Mouse (Mus musculus) cerebellum, adult 11 months (tissue): ENCODE measurements around the gene Topors.

Experiments used
- DNase-seq: peaks from one replicate; pipeline ENCODE4 v3.0.0; 2022

Topors gene

DNA sequence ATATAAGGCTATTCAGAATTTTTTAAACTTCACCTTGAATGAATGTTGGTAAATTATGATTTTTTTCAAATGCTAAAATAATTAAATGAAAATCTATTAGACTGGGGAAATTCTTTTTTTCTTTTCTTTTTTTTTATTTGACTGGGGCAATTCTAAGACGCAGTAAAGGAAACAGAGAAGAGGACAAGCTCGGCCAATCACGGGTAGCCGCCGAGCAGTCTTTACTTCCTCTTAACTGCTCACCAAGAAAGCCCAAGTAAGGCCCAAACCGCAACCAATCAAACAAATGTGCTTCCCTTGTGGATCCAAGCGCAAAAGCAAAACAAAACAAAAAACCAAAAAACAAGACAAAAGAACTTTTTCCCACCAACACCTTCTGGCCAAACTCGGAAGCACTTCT is 25.6 kb downstream of the Topors start:
- DNase-seq, result no peak

DNA sequence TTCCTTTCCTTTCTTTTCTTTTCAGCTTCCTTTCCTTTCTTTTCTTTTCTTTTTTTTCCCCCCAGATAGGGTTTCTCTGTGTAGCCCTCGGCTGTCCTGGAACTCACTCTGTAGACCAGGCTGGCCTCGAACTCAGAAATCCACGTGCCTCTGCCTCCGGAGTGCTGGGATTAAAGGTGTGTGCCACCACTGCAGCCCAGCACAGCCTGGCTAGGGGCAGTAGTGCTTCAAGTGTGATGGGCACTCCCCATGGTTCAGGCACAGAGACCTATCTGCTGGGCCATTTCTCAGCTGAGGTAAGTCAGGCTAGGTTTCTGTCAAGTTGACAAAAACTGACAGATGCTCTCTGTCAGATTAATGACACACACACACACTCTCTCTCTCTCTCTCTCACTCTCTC is 26.6 kb downstream of the Topors start:
- no peak for DNase-seq

DNA sequence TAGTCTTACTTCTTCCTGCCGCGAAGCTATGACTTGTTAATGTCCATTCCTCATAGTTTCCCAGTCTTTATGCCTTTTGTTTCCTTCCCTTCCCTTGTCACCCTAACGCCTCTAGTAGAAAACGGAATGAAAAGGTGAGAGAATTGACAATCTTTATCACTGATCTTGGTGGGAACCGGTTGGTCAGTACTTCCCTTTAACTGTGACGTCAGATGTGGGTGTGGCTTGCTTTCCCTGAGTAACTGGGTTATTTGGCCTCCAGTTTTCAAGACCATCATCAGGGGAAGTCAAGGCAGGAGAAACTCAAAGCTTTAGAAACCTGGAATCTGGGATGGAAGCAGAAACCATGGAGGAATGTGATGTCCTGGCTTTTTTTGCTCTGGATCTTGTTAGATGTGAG is 27.7 kb downstream of the Topors start:
- no peak for DNase-seq

DNA sequence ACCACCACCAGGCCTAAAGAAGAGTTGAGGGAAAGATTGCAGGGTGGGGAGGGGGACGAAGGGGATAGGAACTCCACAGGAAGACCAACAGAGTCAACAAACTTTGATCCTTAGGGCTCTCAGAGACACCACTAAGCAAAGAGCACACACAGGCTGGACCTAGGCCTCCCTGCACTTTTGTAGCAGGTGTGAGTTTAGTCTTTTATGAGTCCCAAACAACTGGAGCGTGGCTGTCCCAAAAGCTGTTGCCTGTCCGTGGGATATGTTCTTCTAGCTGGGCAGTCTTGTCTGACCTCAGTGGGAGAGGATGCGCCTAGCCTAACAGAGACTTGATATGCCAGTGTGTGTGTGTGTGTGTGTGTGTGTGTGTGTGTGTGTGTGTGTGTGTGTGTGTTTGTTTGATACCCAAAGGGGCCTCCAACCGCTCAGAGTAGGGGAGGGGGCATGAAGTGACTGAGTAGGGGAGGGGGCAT is 29.3 kb downstream of the Topors start:
- DNase-seq, result no peak

DNA sequence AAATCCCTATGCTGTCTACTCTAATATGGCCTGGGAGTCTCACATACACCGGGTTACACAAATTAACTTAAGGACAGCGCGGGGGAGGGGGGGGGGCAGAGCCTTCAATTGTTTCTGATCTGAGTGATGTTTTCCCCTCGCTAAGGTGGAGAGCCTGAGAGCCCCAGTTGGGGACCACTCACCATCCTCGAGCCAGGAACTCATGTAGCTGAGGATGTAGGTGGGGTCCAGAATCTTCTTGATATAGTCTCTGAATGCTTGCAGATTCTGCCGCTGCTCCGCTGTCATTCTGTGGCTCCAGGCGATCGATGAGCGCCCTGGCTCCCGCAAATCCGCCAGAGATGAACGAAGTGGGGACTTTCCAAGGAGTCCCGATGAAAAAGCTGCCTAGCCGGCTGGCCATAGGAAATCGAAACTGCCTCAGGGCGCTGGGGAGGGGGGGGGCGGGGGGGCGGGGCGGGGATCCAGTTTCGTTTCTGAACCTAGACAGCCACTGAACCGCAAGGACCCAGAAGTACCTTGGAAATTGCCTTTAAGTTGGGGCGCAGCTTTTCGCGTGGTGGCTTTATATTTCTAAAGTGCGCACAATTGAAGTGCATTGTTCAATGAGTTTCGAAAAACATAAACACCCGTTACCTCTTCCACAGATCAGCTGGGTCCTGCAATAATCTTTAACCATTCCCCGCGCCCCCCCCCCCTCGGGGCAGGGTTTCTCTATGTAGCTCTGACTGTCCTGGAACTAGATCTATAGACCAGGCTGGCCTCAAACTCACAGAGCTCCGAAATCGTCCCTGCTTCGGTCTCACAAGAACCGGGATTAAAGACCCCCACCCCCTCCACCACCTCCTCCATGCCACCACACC is 30.0 kb downstream of the Topors start, which contains the start of gene Ddx58:
Ddx58 (minus strand) TSS at position 420 of the 863 bp plus-strand sequence.
- DNase-seq, result no peak

DNA sequence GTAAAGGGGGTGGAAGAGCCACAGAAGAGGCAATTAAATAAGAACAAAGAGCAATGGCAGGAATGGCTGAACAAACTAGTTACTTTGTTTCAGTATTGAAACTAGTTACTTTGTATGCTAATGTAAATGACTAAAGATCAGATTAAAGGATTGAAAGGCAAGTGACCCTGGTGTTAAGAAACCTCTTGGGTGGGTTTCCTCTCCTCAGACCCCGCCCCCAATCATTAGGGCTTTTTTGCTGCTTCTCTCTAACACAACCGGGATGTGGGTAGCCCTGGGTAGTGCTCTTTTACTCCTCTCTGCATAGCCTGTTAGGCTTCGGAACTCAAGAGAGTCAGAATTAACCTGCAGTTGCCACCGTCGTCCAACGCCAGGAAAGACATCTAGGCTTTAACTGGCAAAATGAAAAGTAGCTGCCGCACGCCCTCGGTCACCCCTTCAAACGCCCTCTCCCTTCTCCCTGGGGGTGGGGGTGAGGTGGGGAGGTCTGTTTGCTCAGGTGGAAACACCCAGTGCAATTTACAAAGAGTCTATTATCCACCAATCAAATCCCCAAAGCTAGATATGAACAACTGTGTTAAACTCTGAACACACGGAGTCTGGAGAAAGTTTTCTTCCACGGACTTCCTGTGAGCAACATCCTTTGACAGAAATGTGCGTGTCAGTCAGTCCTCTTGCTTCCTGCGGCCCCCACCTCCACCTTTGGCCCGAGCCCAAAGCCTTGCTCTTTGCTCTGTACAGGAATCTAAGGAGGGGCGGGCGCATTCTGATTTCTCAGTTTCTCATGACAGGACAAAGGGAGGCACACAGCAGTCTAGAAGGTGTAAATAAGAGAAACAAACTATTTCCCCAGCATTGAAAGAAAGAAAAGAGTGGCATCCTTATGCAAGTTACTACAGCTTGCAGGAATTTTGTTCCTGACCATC is 30.9 kb downstream of the Topors start:
- no peak for DNase-seq

DNA sequence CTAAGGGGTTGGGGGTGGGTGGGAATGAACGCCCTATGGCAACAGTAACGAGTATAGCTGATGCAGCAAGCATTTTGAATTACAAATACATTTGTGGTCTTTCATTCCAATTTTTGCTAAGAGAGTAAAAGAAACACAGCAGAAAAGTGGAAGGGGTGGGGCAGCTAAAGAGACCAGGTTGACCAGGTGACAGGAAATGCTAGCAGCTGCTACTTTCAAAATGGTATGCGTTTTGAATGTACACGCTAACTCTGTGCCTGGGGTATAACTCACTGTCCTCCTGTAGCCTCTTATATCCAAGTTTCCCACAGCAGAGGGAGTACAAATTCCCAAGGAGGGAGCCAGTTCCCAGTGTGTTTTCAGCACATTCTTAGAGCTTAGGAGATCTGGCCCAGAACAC is 32.8 kb downstream of the Topors start:
- no peak for DNase-seq

DNA sequence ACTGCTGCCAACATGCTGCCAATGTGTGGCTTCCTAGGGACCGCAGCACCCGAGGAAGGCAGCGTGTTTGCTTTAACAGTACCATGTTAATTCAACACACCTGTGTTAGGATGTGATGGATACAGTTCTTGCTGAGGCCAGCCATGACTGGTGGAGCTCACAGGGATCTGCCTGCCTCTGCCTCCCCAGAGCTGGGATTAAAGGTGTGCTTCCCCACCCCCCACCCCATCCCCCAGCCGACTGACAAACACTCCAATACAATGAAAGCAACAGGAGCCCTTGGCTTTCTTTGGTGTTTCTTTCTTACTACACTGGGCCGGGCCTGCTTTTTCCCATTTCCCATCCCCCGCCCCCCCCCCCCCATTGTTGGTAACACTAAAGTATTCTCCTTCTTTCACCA is 35.4 kb downstream of the Topors start:
- DNase-seq, result no peak

DNA sequence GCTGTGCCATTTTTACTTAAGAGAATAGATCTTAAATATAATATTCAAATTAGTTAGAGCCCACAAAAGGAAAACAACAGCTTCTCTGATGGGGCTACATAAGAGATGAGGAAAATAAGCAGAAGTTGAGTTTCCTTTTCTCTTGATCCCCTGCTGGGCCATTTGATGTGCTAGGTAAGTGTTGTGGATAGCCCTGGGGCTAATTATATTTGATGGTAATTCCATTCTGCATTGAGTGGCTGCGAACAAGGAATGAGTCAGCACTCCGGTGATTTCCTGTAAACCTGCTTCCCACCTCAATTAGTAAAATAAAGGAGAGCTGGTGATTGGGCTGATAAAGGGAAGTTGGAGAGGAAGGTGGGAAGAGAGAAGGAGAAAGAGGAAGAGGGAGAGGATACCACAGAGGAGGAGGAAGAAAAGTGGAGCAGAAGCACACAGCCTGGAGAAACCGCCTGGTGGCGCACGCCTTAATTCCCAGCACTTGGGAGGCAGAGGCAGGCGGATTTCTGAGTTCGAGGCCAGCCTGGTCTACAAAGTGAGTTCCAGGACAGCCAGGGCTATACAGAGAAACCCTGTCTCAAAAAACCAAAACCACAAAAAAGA is 36.5 kb downstream of the Topors start:
- no peak for DNase-seq

DNA sequence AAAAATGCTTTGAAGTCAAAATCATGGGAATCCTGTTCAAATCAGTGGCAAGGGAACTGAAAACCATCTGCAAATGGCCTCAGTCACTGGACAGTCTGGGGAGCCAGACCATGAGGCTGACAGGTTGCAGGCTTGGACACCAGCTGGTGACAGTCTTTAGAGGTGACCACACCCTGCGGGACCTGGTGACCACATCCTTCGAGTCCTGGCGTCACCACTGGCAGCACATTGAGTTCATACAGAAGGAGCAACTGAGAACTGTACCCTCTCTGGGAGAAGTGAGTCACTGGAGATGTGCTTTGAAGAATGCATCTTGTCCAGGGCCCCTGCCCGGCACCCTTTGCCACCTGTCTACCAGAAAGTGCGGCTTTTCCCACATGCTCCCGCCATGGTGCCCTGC is 39.9 kb downstream of the Topors start:
- DNase-seq, result no peak

DNA sequence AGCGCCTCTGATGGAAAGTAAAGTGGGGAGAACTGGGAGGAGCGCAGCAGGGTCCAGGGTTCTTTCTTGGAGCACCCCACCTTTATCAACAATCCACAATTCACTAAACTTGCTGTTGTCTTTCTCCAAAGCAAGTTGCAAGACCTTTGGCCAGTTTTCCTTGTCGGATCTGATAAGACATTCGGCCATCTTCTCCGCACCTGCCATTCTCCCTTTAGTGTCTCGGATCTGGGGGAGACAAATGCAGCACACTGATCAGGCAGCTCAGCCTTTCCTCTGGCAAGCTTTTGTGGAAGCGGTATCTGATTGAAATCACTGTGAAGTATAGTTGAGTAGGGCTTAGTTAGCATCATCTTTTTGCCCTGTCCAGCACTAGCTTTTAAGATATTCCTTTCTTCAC is 41.8 kb downstream of the Topors start:
- no peak for DNase-seq

DNA sequence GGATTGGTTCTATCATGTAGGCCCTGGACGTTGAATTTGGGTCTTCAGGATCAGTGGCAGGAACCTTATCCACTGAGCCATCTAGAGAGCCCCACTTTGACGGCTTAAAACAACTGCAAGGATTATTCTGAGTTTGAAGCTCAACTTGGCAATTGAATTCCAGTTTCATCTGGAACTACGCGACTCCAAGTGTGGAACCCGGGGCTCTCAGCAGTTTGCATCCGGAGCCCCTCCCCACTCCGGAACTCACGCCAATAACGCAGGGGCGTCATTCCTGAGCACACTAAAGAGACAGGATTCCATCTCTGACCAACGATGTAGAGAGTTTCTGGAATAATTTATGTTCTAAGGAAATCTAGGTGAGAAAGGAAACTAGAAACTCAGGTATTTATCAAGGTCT is 42.5 kb downstream of the Topors start:
- no peak for DNase-seq

DNA sequence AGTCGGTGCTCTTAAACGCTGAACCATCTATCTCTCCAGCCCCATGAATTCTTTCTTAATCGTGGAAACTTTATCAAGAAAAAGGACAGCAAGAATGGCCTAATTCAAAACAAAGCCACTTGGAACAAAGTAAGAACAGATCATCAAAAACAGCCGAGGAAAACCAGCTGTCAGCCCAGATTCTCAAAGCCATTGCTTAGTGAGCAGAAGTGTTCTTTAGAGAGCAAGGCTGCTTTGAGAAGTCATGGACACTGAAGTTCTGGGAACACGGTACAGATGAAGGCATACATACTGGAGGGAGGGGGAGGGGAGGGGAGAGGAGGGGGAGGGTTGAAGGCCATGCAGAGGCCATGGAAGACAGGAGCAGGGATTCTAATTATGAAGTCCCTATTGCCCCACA is 43.6 kb downstream of the Topors start:
- no peak for DNase-seq

DNA sequence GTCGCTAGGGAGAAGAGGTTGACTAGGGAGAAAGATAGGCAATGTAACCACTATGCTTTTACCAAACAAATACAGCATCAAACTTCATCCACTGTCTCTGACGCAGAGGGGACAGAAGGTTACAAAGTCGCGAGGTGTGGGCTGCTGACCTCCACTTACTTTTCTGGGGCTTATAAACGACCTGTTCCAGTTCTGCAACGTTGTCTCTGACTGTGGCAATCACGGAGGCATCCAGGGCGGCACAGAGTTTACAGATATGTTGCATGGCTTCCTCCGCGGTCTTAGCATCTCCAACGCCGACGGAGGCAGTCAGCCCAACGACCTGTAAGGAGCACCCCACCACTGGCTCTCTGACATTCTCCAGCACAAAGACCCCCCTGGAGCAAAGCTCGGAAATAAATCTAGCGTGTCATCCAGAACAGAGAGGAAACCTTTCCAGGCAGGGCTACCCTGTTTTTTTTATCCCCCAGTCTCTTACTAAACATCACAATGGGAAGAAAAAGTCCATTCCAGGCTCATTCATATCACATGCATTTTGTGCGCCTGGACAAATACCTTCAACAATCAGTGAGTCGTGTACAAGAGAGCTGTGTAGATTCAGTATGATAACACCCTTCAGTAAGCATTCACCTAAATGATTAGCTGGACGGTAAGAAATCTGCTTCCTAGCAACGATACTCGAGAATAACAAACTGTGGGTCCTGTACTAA is 47.6 kb downstream of the Topors start:
- no peak for DNase-seq

DNA sequence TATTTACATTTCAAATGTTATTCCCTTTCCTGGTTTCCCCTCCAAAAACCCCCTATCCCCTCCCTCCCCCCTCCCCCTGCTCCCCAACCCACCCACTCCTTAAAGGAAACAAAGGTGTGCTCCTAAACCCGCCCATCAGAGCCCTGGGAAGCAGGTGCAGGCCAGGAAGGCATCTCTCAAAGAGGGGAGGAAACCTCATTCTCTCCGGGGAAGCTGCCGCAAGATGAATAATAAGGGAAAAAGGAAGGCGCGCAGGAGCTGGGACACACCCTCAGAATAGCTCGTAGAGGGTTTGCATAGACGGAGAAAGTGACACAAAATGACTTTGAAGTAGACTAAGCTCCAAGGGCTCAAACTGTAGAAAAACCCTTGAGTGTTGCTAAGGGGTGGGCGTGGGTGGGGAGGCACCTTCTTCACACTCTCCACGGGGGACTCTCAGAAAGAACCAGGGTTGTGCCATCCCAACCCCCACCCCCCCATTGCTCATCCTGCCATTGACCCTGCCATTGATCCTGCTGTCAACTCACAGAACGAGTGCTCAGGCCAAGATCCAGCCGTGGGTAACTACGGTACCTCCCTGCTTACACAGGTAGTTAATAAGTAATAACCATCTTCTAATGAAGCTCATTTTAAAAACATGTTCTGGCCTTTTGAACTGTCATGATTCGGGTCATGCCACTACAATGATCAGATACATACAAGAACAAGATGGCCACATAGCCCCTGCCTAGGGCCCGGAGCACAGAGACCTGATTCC is 48.5 kb downstream of the Topors start:
- DNase-seq, result no peak

DNA sequence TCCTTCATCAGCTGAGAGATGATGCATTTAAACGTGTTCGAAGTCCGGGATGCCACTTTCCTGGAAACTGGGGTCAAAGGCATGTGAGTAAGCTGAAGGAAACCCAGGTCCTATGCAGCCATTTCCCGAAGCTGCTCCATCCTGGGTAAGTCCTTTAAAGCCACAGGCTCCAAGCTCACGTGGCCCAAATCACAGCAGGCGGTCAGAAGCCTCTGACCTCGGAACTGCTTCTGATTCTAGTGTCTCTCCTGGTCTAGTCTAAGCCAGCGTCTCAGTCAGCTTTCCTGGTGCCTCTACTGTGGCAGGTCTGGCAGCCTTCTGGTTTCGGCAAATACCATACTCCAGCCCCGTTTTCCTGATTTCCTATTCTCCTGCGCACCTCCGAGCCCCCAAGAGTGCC is 49.2 kb downstream of the Topors start:
- no peak for DNase-seq

DNA sequence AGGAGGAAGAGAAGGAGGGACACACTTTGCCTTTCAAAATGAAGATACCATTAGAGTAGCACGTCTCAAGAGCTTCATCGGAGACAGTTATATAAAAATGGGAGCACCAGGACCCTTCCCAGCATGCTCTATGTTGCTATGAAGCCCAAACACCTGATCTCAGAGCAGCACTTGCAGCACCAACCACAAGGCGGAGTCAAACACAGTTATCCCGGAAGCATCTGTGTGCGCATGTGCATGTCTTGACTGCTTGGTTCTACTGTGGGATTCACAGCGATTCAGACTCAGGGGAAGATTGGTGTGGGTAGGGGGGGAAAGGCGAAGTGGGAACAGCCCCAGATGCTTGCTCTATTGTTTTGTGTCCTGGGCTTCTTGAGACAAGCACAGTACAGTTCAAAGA is 51.3 kb downstream of the Topors start:
- DNase-seq, result no peak

DNA sequence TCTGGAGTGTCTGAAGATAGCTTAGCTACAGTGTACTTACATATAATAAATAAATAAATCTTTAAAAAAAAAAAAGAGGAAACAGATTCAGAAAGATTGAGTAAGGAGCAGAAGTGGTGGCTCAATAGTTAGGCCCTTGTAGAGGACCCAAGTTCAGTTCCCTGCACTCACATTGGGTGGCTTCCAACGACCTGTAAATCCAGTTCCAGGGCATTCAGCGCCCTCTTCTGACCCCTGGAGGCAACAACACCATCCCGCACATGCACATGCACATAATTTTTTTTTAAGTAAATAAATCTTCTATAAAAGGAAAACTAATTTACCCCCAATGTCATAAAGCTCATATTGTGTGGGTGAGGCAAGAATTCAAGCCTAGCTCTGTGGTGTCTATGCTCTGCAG is 51.7 kb downstream of the Topors start:
- DNase-seq, result no peak

DNA sequence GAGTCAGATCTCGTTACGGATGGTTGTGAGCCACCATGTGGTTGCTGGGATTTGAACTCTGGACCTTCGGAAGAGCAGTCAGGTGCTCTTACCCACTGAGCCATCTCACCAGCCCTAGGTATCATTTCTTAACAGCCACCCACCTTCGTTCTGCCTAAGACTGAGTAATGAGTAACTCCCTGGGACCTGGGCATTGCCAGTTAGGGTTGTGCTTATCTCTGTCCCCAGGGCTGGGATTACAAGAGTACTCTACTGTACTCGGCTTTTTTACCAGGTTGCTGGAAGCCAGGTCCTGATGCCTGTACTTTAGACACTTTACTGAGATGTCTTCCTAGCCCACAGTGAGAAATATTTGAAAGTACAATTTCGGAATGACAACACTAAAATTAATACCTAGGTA is 57.5 kb downstream of the Topors start:
- no peak for DNase-seq
